Mouse (Mus musculus) embryo, embryonic 9.5 days (tissue): ENCODE measurements around the gene Sptbn4.
"Not testable (repeated sequence)": the region's sequence is repeated elsewhere in the genome, so short reads cannot be mapped to it uniquely, and the experiment has no call there.

Source experiments
- DNase-seq: peaks from one replicate; pipeline ENCODE4 v3.0.0-alpha.2; 2017; ENCODE audit errors: extremely low spot score

Sptbn4 gene

GRCm38 (mm10) chr7:27447419-27448286, at the start of gene Sptbn4, which contains the start of gene Blvrb:
TSS of gene Sptbn4 (minus strand) at chr7:27447686.
TSS of gene Blvrb (plus strand) at chr7:27447978.
- DNase-seq: peak; percentile 99

DNA sequence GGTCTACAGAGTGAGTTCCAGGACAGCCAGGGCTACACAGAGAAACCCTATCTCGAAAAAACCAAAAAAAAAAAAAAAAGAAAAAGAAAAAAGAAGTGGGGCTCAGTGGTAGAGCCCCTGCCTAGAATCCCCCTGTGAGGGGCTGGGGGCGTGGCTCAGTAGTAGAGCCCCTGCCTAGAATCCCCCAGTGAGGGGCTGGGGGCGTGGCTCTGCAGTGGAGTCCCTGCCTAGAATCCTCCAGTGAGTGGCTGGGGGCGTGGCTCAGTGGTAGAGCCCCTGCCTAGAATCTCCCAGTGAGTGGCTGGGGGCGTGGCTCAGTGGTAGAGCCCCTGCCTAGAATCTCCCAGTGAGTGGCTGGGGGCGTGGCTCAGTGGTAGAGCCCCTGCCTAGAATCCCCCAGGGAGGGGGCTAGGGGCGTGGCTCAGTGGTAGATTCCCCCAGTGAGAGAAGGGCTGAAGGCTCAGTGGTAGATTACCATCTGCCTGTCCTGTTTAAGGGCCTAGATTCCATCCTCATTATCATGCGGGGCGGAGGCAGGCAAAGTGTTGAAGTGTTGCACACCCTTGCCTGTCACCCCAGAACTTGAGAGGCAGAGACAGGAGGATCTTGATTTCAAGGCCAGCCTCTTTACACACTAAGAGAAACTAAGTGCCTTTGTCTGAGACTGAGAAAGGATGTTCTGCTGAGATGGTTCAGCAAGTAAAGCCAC, 47.3 kb upstream of the Sptbn4 start:
- not testable (repeated sequence) for DNase-seq

- DNase-seq: no peak
These were observed 46.0 kb upstream of the Sptbn4 start for GRCm38 (mm10) chr7:27493450-27493849.

DNA sequence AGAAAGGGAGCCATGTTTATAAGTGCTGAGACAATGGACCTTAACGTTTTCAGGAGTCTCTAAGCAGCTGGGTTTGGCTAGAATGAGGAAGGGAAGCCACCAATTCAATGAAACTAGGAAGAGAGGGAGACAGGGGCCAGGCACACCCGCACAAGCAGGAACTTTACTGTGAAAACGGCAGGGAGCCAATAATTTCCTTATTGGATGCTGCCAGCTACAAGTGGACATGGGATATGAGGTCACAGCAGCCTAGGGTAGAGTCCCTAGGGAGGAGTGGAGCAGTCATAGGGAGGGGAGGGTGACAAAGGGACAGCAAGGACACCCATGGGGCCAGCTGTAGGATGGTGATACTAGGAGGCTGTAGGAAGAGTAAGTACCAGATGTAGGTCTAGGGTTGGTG, 45.5 kb upstream of the Sptbn4 start:
- no peak for DNase-seq

DNA sequence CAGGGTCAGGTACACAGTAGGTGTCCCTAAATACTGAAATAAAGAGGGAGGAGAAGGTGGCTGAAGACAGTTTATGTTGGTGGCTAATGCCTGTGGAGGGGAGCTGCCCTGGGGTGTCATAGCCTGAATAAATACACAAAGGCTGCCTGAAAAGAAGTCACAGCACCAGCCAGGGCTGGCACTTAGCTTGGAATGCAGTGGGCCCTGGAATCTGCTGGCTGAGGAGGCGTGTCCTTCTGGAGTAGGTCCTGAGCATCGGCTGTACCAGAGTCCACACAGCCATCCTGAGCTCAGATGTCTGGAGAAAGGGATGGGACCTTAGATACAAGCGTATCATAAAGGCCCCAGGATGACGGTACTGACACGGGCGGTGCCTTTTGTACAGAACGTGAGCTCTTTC, 44.4 kb upstream of the Sptbn4 start:
- DNase-seq: no peak

DNA sequence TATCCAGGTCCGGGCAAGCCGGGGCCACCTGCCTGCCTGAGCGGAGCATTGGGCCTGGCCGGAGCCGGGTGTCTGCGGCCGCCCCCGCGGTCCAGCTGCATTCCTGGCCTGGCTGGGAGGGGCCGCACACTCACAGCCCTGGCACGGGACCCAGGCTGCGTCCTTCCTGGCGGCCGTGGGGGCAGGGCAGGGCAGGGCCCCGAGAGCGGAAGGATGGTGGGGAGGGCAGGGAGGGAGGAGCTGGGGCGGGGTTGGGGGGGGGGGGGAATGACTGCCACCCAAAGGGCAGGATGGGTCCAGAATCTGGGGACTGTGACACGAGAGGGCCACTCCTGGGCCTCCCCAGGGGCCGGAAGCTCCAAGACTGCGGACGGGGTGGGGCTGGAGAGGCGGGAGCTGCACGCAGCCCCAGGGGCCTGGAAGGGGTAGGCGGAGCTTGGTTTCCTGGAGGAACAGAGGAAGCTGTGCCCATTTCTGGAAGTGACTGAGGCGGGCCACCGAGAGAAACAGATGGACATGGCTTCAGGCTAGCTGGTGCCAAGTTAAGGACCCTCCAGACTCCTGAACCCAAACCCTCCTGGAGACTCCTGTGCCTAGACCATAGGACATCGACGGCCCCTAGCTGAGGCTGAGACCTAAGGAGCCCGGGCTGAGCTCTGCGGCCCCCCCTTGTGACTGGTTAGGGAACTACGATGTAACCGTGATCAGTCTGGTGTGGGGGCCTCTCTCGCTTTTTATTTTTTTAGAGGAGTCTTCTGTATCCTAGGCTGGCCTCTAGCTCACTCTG, 43.2 kb upstream of the Sptbn4 start:
- peak; percentile 88 for DNase-seq

DNA sequence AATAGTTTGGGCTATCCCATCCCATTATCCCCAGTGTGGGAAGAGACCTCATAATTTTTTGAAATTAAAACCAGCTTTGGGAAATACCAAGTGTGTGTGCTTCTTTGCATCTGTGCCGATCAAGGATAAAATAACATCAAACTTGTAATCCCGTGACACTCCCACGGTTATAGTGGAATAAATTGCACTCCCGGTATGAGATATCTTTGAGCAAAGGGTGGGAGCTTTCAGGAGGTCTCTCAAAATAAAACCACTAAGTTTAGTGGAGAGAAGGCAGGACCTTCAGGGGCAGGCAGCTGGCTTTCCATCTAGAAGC, 42.7 kb upstream of the Sptbn4 start:
- DNase-seq: no peak

- no peak for DNase-seq
These were observed 41.9 kb upstream of the Sptbn4 start for GRCm38 (mm10) chr7:27489270-27489869.

- DNase-seq: no peak
These were observed 40.3 kb upstream of the Sptbn4 start for GRCm38 (mm10) chr7:27487740-27488268.

- peak; percentile 100 for DNase-seq
These were observed 39.5 kb upstream of the Sptbn4 start, which contains the start of gene Sertad1 for GRCm38 (mm10) chr7:27486770-27487697. TSS of gene Sertad1 (plus strand) at chr7:27486910.

GRCm38 (mm10) chr7:27486102-27486769, 38.8 kb upstream of the Sptbn4 start:
- DNase-seq: no peak

DNA sequence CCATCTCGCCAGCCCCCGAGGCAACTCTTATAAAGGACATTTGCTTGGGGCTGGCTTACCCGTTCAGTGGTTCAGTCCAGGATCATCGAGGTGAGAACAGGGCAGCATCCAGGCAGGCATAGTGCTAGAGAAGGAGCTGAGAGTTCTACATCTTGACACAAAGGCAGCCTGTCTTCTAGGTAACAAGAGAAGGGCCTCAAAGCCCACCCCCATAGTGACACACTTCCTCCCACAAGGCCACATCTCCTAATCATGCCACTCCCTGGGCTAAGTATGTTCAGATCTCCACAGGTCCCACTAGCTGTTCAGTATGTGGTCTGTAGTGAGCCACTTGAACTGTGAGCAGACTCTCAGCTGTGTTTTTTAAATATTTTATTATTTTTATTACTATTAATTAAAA, 36.4 kb upstream of the Sptbn4 start:
- no peak for DNase-seq

DNA sequence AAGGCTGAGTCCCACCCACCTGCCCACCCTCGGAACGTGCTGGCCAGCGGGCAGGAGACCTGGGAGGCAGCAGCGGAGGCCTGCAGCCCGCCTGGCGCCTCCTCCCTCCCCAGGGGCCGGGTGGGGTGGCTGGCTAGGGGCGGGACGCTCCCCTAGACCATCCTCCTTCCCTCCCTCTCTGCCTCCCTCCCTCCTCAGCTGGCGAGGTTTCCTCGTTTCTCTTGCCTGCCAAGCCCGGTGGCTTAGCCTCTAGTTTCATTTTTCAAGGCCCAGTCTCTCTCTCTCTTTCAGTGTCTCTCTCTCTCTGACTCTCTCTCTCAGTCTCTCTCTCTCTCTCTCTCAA, 34.1 kb upstream of the Sptbn4 start:
- DNase-seq: peak; percentile 87

- DNase-seq: no peak
These were observed 33.6 kb upstream of the Sptbn4 start for GRCm38 (mm10) chr7:27480927-27481626.

DNA sequence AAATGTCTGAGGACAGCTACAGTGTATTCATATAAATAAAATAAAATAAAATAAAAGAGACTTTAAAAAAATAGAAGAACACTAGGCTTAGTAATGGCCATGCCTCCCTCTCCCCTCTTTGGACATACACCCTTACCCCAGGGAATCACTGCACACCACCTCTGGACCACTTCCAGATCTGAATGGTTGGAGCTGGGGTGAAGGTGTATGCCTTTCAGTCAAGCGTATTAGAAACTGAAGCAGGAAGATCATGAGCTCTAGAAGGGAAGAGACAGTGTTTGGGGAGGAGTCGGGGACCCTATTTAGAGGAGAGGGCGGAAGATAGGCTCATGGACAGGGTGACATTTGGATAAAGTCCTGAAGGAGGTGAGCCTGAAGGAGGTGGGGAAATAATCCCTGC, 33.0 kb upstream of the Sptbn4 start:
- DNase-seq: no peak

GRCm38 (mm10) chr7:27479750-27480149, 32.3 kb upstream of the Sptbn4 start:
- DNase-seq: no peak

- DNase-seq: no peak
These were observed 31.1 kb upstream of the Sptbn4 start for GRCm38 (mm10) chr7:27478561-27478960.

DNA sequence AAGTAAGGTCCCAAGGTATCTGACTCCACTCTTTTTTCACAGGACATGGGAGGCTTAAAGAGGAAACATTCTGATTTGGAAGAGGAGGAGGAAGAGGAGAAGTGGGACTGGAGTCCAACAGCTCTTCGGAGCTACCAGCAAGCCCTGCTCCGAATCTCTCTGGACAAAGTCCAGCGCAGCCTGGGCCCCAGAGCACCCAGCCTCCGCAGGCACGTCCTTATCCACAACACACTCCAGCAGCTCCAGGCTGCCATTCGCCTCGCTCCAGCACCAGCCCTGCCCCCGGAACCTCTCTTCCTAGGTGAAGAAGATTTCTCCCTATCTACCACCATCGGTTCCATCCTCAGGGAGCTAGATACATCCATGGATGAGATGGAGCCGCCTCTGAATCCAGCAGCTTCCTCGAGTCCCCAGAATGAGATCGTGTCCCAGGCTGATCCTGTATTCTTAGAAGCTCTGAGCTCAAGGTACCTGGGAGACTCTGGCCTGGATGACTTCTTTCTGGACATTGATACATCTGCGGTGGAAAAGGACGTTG, 28.7 kb upstream of the Sptbn4 start:
- no peak for DNase-seq

DNA sequence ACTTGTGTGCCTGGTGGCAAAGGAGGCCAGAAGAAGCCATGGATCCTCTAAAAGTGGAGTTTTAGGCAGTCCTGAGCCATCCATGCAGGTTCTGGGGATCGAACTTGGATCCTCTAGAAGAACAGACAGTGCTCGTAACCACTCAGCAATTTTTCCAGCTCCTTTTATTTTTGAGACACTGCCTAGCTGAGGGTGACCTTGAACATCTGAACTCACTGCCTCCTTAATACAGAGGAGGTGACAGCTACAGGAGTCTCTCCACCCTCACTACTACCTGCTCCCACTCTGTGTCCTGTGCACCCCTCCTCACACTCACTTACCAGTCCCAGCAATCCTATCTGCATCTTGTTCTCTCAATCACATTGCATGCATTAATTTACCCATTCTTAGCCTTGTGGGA, 28.1 kb upstream of the Sptbn4 start:
- no peak for DNase-seq
